Mouse (Mus musculus) hindbrain, embryonic 16.5 days (tissue): ENCODE measurements at regions not wholly inside any gene's neighbourhood (a gene's known extent, or its start where the extent isn't known, plus 50 kb on each side); places are given as distances from the start of the nearest gene placed in this dataset.
A peak's percentile ranks its signal among the peaks of the same experiment; 100 is the strongest.
"Not testable (repeated sequence)": the region's sequence is repeated elsewhere in the genome, so short reads cannot be mapped to it uniquely, and the experiment has no call there.

Source experiments
- ATAC-seq: fragments of 200-750 bp; cut with Nextera tagmentation; 2 replicates; pipeline ENCODE4 v1.8.0; 2017; ENCODE audit warnings: moderate TSS enrichment, moderate library complexity
- H3K27ac ChIP-seq: fragments of 300-500 bp; sonication (generic); 2 replicates; pipeline ENCODE4 v1.5.1; 2014; ENCODE audit warnings: low read depth, mild to moderate bottlenecking, control low read depth, low read length, moderate library complexity
- H3K27me3 ChIP-seq: fragments of 300-500 bp; sonication (generic); replicated peaks from 2 replicates; pipeline ENCODE4 v1.6.1; 2014; ENCODE audit warnings: low read length; ENCODE audit not compliant: control insufficient read depth, insufficient read depth
- H3K36me3 ChIP-seq: fragments of 300-500 bp; sonication (generic); 2 replicates; pipeline ENCODE4 v1.6.1; 2014; ENCODE audit warnings: mild to moderate bottlenecking, low read length, moderate library complexity, mixed read lengths; ENCODE audit not compliant: control insufficient read depth, insufficient read depth
- H3K4me1 ChIP-seq: fragments of 300-500 bp; sonication (generic); 2 replicates; pipeline ENCODE4 v1.6.1; 2014; ENCODE audit warnings: low read depth, low read length; ENCODE audit not compliant: control insufficient read depth, insufficient read depth
- H3K4me2 ChIP-seq: fragments of 300-500 bp; sonication (generic); 2 replicates; pipeline ENCODE4 v1.6.1; 2014; ENCODE audit warnings: mild to moderate bottlenecking, low read length, control low read depth, moderate library complexity
- H3K4me3 ChIP-seq: fragments of 300-500 bp; sonication (generic); 2 replicates; pipeline ENCODE4 v1.5.1; 2014; ENCODE audit warnings: mild to moderate bottlenecking, low read length, control low read depth, moderate library complexity
- H3K9ac ChIP-seq: fragments of 300-500 bp; sonication (generic); 2 replicates; pipeline ENCODE4 v1.6.1; 2014; ENCODE audit warnings: low read depth, mild to moderate bottlenecking, control low read depth, low read length, moderate library complexity
- H3K9me3 ChIP-seq: fragments of 300-500 bp; sonication (generic); 2 replicates; pipeline ENCODE4 v1.6.1; 2014; ENCODE audit warnings: mild to moderate bottlenecking, low read length, moderate library complexity; ENCODE audit not compliant: control insufficient read depth
- WGBS: fragments of 180-500 bp; shearing (Covaris S2); extraction: QIAGEN DNeasy Blood & Tissue Kit; methylation state at CpG from one replicate; pipeline ENCODE4 v1.1.7; 2014; 5-methylcytosine and 5-hydroxymethylcytosine counted together

- H3K36me3 ChIP-seq, H3K4me2 ChIP-seq, H3K9ac ChIP-seq, H3K9me3 ChIP-seq, ATAC-seq, H3K27ac ChIP-seq, H3K4me1 ChIP-seq, H3K4me3 ChIP-seq, H3K27me3 ChIP-seq: not testable (repeated sequence)
- WGBS = 37% methylated on average over 2 of the region's 2 CpGs
Observed at GRCm38 (mm10) chr3:18828788-18829320, 799.6 kb downstream of the 1700064H15Rik start.

GRCm38 (mm10) chr3:18868117-18868739 lies 760.2 kb downstream of the 1700064H15Rik start:
- no peak overlapping the region for H3K4me2 ChIP-seq
- H3K4me3 ChIP-seq = no peak overlapping the region
- no peaks in the 10 kb centered on the region for H3K9me3 ChIP-seq
- ATAC-seq = peak; percentile 76
- H3K36me3 ChIP-seq = no peaks in the 10 kb centered on the region
- WGBS = 64% methylated on average over 4 of the region's 4 CpGs
- H3K27me3 ChIP-seq = no peaks in the 10 kb centered on the region
- H3K9ac ChIP-seq = no peak overlapping the region
- no peak overlapping the region for H3K27ac ChIP-seq
- no peaks in the 10 kb centered on the region for H3K4me1 ChIP-seq

DNA sequence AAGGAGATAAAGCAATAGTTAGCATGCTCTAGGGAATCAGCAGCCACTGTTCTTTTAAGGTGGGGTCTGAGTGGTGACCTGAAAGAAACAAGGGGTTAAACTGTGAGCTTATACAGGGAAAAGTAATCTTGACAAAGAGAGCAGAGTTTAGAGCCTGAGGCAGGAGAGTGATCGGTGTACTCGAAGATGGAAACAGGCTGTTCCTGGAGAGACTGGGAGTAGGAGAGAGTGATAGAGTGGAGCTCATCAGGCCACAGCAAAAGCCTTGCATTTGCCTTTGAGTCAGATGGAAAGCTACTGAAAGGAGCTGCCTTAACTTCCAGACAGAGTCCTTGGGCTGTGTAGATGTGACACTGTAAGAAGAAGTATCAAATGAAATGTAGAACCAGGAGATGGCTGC lies 759.7 kb downstream of the 1700064H15Rik start:
- no peaks in the 10 kb centered on the region for H3K27me3 ChIP-seq
- no peak for ATAC-seq
- no peaks in the 10 kb centered on the region for H3K36me3 ChIP-seq
- no peak overlapping the region for H3K4me3 ChIP-seq
- no peak overlapping the region for H3K4me2 ChIP-seq
- WGBS = 70% methylated on average over 2 of the region's 2 CpGs
- no peaks in the 10 kb centered on the region for H3K9me3 ChIP-seq
- H3K9ac ChIP-seq = no peak overlapping the region
- H3K4me1 ChIP-seq = no peaks in the 10 kb centered on the region
- H3K27ac ChIP-seq = no peak overlapping the region

DNA sequence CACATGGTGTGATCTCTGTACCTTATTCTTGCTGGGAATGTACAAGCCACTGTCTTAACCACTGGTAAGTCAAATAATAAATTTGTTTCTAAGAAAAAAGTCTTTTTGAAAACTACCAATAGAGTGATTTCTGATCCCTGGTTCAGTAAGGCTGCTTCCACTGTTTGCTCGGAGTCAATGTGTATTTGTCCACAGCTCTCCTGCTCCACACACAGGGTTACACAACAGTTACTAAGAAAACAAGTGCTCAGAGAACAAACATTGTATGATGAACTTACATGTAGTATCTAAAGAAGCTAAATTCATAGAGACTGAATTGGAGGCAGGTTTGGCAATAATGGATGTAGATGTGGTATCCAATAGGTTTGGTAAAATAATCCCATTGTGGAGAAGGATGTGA lies 751.4 kb downstream of the 1700064H15Rik start:
- no peaks in the 10 kb centered on the region for H3K27me3 ChIP-seq
- H3K9ac ChIP-seq = no peak overlapping the region
- no peak for ATAC-seq
- H3K36me3 ChIP-seq = no peaks in the 10 kb centered on the region
- no peaks in the 10 kb centered on the region for H3K9me3 ChIP-seq
- no peak overlapping the region for H3K27ac ChIP-seq
- no peak overlapping the region for H3K4me3 ChIP-seq
- 93% methylated on average over 1 of the region's 1 CpGs for WGBS
- H3K4me1 ChIP-seq = no peaks in the 10 kb centered on the region
- no peak overlapping the region for H3K4me2 ChIP-seq

DNA sequence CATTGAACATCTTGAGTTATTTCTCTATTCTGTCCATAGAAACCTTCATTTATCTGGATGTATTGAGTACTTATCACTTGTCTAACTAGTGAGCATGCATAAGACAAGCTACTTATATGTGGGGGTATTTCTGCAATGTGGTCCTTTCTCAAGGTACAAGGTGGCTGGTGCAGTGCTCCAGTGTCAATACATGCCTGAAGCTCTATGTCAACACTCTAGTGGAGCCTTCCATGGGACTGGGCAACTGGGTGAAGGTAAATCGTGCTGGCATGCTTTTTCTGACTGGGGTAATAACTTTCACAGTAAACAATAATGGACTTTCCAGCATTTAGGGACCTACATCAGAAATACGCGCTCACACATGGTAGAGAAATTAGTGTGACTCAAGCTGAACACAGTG lies 750.9 kb downstream of the 1700064H15Rik start:
- H3K4me1 ChIP-seq = no peaks in the 10 kb centered on the region
- no peak for ATAC-seq
- H3K9me3 ChIP-seq = no peaks in the 10 kb centered on the region
- H3K9ac ChIP-seq = no peak overlapping the region
- H3K36me3 ChIP-seq = no peaks in the 10 kb centered on the region
- no peak overlapping the region for H3K4me3 ChIP-seq
- WGBS = 76% methylated on average over 3 of the region's 3 CpGs
- H3K4me2 ChIP-seq = no peak overlapping the region
- H3K27me3 ChIP-seq = no peaks in the 10 kb centered on the region
- no peak overlapping the region for H3K27ac ChIP-seq

DNA sequence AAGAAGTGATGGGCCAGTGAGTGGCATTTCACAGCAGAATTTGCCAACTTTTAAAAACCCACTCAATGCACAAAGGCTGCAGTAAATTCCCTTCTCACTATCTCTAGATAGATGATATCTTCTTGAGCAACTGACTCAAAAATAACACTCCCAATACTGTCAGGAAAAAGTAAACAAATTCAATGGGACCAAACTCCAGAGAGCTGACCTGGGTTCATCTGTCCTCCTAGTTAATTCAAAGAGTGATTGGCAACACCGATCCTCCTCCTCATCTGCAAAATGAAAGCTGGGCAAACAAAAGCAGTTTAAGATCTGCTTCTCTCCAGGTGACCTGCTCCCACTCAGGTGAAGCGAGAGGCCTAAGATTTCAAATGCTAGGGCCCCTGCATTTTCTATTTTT lies 747.3 kb downstream of the 1700064H15Rik start:
- Histone ChIP-seq H3K4me1 (no peaks in the 10 kb centered on the region), H3K36me3 (no peaks in the 10 kb centered on the region), H3K4me2 (no peak overlapping the region), H3K27me3 (no peaks in the 10 kb centered on the region), H3K4me3 (no peak overlapping the region), H3K27ac (no peak overlapping the region), H3K9ac (no peak overlapping the region), H3K9me3 (no peaks in the 10 kb centered on the region)
- 72% methylated on average over 2 of the region's 2 CpGs for WGBS
- ATAC-seq = no peak

DNA sequence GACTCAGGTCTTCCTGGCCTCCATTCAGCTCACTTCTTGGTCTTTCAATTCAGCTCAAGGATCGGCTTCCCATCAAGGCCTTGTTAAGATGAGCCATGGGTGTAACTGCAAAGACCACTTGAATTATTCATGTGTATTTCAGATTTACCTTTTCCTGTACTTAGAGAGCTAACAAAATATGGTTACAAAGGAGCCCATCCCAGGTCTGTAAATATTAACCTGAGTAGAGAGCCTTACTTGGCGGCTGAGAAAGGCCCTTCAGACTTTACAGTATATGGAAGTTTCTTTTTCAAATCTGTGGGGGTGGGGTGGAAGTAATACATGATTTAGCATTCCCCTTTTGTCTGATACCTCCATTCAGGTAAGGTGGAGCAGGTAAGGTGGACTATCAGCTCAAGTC lies 735.7 kb downstream of the 1700064H15Rik start:
- WGBS = 92% methylated on average over 2 of the region's 2 CpGs
- no peak overlapping the region for H3K9ac ChIP-seq
- no peaks in the 10 kb centered on the region for H3K4me1 ChIP-seq
- no peak overlapping the region for H3K4me2 ChIP-seq
- no peak for ATAC-seq
- H3K4me3 ChIP-seq = no peak overlapping the region
- no peak overlapping the region for H3K27ac ChIP-seq
- H3K9me3 ChIP-seq = no peaks in the 10 kb centered on the region; the same call in 1 of the 2 replicates
- no peaks in the 10 kb centered on the region for H3K27me3 ChIP-seq
- no peaks in the 10 kb centered on the region for H3K36me3 ChIP-seq

DNA sequence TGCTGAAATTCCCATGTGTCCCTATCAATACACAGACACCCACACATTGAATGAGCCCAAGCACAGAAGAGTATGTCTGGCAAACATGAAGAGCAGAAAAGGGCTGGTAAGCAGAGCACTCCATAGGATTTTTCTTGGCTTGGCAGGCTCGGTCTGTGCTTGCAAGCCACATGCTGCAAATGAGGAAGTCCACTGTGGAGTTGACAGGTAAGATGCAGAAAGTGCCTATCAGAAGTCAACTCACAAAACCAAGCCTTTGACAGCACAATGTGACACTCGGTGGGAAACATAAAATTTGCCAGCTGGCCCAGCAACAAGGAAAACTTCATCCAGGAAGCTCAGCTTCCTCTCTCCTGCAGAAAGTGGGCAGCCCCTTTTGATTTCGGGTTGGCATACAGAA lies 722.7 kb downstream of the 1700064H15Rik start:
- peak; percentile 83 for ATAC-seq
- H3K9ac ChIP-seq = no peak overlapping the region

DNA sequence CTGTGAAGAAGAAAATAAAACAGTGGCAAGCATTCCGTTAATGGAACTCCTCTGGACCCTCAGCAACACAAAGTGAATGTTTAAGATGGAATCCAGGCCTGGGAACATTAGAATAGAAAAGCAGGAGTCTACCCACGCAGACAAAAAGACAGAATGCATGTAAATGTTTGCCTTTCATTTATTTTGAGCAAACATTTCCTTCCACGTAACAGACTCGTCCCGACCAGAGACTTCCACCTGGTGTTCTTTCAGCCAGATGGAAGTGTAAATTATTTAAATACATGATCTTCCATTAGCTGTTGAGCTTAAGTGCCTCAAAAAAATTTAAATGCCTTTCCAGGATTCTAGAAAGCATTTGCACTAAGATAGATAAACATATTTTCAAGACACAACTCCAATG lies 722.3 kb downstream of the 1700064H15Rik start:
- no peaks in the 10 kb centered on the region for H3K27me3 ChIP-seq
- H3K4me1 ChIP-seq = no peaks in the 10 kb centered on the region
- no peak overlapping the region for H3K27ac ChIP-seq
- H3K4me2 ChIP-seq = no peak overlapping the region
- ATAC-seq = no peak; the same call in 1 of the 2 replicates
- 52% methylated on average over 5 of the region's 5 CpGs for WGBS
- H3K36me3 ChIP-seq = no peaks in the 10 kb centered on the region
- H3K9ac ChIP-seq = no peak overlapping the region
- no peaks in the 10 kb centered on the region for H3K9me3 ChIP-seq
- H3K4me3 ChIP-seq = no peak overlapping the region

More for the DNA sequence above, 722.7 kb downstream of the 1700064H15Rik start:
- no peaks in the 10 kb centered on the region for H3K27me3 ChIP-seq
- 36% methylated on average over 3 of the region's 3 CpGs for WGBS
- no peaks in the 10 kb centered on the region for H3K9me3 ChIP-seq
- H3K27ac ChIP-seq = no peak overlapping the region
- no peaks in the 10 kb centered on the region for H3K4me1 ChIP-seq
- no peak overlapping the region for H3K4me3 ChIP-seq
- H3K4me2 ChIP-seq = no peak overlapping the region
- no peaks in the 10 kb centered on the region for H3K36me3 ChIP-seq
